Mouse (Mus musculus) testis, adult 2 months (tissue): Measurements from ENCODE around the gene Dnajc28. TPM values are rescaled to one million over a fixed set of nuclear protein-coding genes. Genes with fewer than 3 reads are reported as not detected.
"Not testable (repeated sequence)": the region's sequence is repeated elsewhere in the genome, so short reads cannot be mapped to it uniquely, and the experiment has no call there.

Experiments used
- H3K27ac ChIP-seq: fragments of 200-500 bp; 2 replicates; pipeline ENCODE4 v1.5.1; 2012; ENCODE audit warnings: low read depth, low read length; ENCODE audit not compliant: control insufficient read depth, insufficient read depth
- H3K27me3 ChIP-seq: fragments of 200-500 bp; 2 replicates; pipeline ENCODE4 v1.6.1; 2012; ENCODE audit warnings: mild to moderate bottlenecking, low read length, moderate library complexity; ENCODE audit not compliant: control insufficient read depth, insufficient read depth
- H3K36me3 ChIP-seq: fragments of 200-500 bp; 2 replicates; pipeline ENCODE4 v1.6.1; 2012; ENCODE audit warnings: mild to moderate bottlenecking, low read length; ENCODE audit not compliant: control insufficient read depth, insufficient read depth
- H3K4me1 ChIP-seq: fragments of 200-500 bp; 2 replicates; pipeline ENCODE4 v1.6.1; 2012; ENCODE audit warnings: low read length; ENCODE audit not compliant: control insufficient read depth, insufficient read depth
- H3K4me3 ChIP-seq: fragments of 200-500 bp; 2 replicates; pipeline ENCODE4 v1.5.1; 2012; ENCODE audit warnings: low read depth, mild to moderate bottlenecking, low read length, moderate library complexity, mixed read lengths; ENCODE audit not compliant: control insufficient read depth
- CTCF ChIP-seq: fragments of 200-500 bp; IDR thresholded peaks from 2 replicates; pipeline ENCODE4 v1.5.1; 2012; ENCODE audit warnings: low read depth, mild to moderate bottlenecking, inconsistent platforms, low read length, moderate library complexity; ENCODE audit not compliant: control insufficient read depth, insufficient read depth, insufficient replicate concordance
- POLR2A ChIP-seq: fragments of 200-500 bp; IDR thresholded peaks from 2 replicates; pipeline ENCODE4 v1.6.1; 2012; ENCODE audit warnings: low read depth, mild to moderate bottlenecking, inconsistent platforms, low read length, moderate library complexity; ENCODE audit not compliant: control insufficient read depth
- polyA plus RNA-seq: library from polyadenylated mRNA; depleted of rRNA; stranded (reverse); fragments of >200 nt; gene quantifications from 2 replicates; pipeline ENCODE4 v1.2.3, GENCODE M21; 2012

The Dnajc28 gene
- polyA plus RNA-seq, 1 experiment, result 12.5 TPM

- H3K27ac ChIP-seq, result peak overlapping the region; percentile 89
- H3K36me3 ChIP-seq, result peaks cover under 1% of the 10 kb centered on the region; the same call in 1 of the 2 replicates
- H3K27me3 ChIP-seq, result no peaks in the 10 kb centered on the region
- TF ChIP-seq CTCF (no peak), POLR2A (no peak)
- H3K4me3 ChIP-seq, result peak overlapping the region; percentile 91
- peaks cover 5% of the 10 kb centered on the region; the same call in 1 of the 2 replicates for H3K4me1 ChIP-seq
Measured at GRCm38 (mm10) chr16:91645995-91646602, 27.3 kb upstream of the Dnajc28 start.

- H3K36me3 ChIP-seq, H3K4me3 ChIP-seq, H3K27ac ChIP-seq, H3K4me1 ChIP-seq, H3K27me3 ChIP-seq: not testable (repeated sequence)
Measured at GRCm38 (mm10) chr16:91645420-91645819, 26.6 kb upstream of the Dnajc28 start.

GRCm38 (mm10) chr16:91644901-91645300 is 26.1 kb upstream of the Dnajc28 start:
- peaks cover 1% of the 10 kb centered on the region; the same call in 1 of the 2 replicates for H3K36me3 ChIP-seq
- H3K27ac ChIP-seq, result no peak overlapping the region
- peaks cover 5% of the 10 kb centered on the region; the same call in 1 of the 2 replicates for H3K4me1 ChIP-seq
- no peak for TF ChIP-seq CTCF
- TF ChIP-seq POLR2A, result no peak
- H3K4me3 ChIP-seq, result no peak overlapping the region
- H3K27me3 ChIP-seq, result no peaks in the 10 kb centered on the region

GRCm38 (mm10) chr16:91640171-91640570 is 21.3 kb upstream of the Dnajc28 start:
- no peak for TF ChIP-seq CTCF
- no peak for TF ChIP-seq POLR2A

GRCm38 (mm10) chr16:91639636-91640035 is 20.8 kb upstream of the Dnajc28 start:
- TF ChIP-seq POLR2A (no peak), CTCF (no peak)
- Histone ChIP-seq H3K27me3 (no peaks in the 10 kb centered on the region), H3K27ac (peak overlapping the region; percentile 40; the same call in 1 of the 2 replicates), H3K4me3 (no peak overlapping the region), H3K4me1 (no peaks in the 10 kb centered on the region; the same call in 1 of the 2 replicates), H3K36me3 (peaks cover 6% of the 10 kb centered on the region)

More at GRCm38 (mm10) chr16:91640171-91640570, 21.3 kb upstream of the Dnajc28 start:
- peaks cover 5% of the 10 kb centered on the region for H3K36me3 ChIP-seq
- no peak overlapping the region for H3K4me3 ChIP-seq
- H3K27me3 ChIP-seq, result no peaks in the 10 kb centered on the region
- H3K4me1 ChIP-seq, result no peaks in the 10 kb centered on the region; the same call in 1 of the 2 replicates
- peak overlapping the region; percentile 49; the same call in 1 of the 2 replicates for H3K27ac ChIP-seq

- Histone ChIP-seq H3K27me3 (no peaks in the 10 kb centered on the region), H3K4me3 (no peak overlapping the region), H3K4me1 (no peaks in the 10 kb centered on the region; the same call in 1 of the 2 replicates), H3K27ac (no peak overlapping the region), H3K36me3 (peaks cover 6% of the 10 kb centered on the region)
- TF ChIP-seq POLR2A (no peak; the same call in 1 of the 2 replicates), CTCF (no peak)
Measured at GRCm38 (mm10) chr16:91639161-91639560, 20.3 kb upstream of the Dnajc28 start.

GRCm38 (mm10) chr16:91633641-91634040 is 14.8 kb upstream of the Dnajc28 start:
- peaks cover 9% of the 10 kb centered on the region for H3K36me3 ChIP-seq
- H3K4me3 ChIP-seq, result no peak overlapping the region
- H3K27ac ChIP-seq, result no peak overlapping the region
- no peak for TF ChIP-seq CTCF
- TF ChIP-seq POLR2A, result no peak
- no peaks in the 10 kb centered on the region for H3K27me3 ChIP-seq
- no peaks in the 10 kb centered on the region for H3K4me1 ChIP-seq

GRCm38 (mm10) chr16:91632940-91633339 is 14.1 kb upstream of the Dnajc28 start:
- no peaks in the 10 kb centered on the region for H3K4me1 ChIP-seq
- H3K27me3 ChIP-seq, result no peaks in the 10 kb centered on the region
- TF ChIP-seq POLR2A (no peak), CTCF (no peak)
- H3K36me3 ChIP-seq, result peaks cover 9% of the 10 kb centered on the region
- H3K4me3 ChIP-seq, result no peak overlapping the region
- H3K27ac ChIP-seq, result no peak overlapping the region
